Mouse (Mus musculus) stomach, embryonic 16.5 days (tissue): ENCODE measurements around the gene Napb. TPM values are rescaled to one million over a fixed set of nuclear protein-coding genes. Genes with fewer than 3 reads are reported as not detected.

Experiments
- ATAC-seq: fragments of 200-750 bp; cut with Nextera tagmentation; 2 replicates; pipeline ENCODE4 v1.8.0; 2017; ENCODE audit warnings: moderate number of reproducible peaks, moderate TSS enrichment; ENCODE audit not compliant: insufficient read depth, low FRiP score
- H3K27ac ChIP-seq: fragments of 300-500 bp; sonication (generic); 2 replicates; pipeline ENCODE4 v1.5.1; 2014; ENCODE audit warnings: low read length
- H3K27me3 ChIP-seq: fragments of 300-500 bp; sonication (generic); 2 replicates; pipeline ENCODE4 v1.6.1; 2014; ENCODE audit warnings: low read length, control low read depth, mixed read lengths; ENCODE audit not compliant: control insufficient read depth, insufficient read depth
- H3K36me3 ChIP-seq: fragments of 300-500 bp; sonication (generic); 2 replicates; pipeline ENCODE4 v1.6.1; 2014; ENCODE audit warnings: low read length; ENCODE audit not compliant: control insufficient read depth, insufficient read depth
- H3K4me1 ChIP-seq: fragments of 300-500 bp; sonication (generic); 2 replicates; pipeline ENCODE4 v1.6.1; 2014; ENCODE audit warnings: low read length, control low read depth, mixed read lengths; ENCODE audit not compliant: control insufficient read depth, insufficient read depth
- H3K4me2 ChIP-seq: fragments of 300-500 bp; sonication (generic); 2 replicates; pipeline ENCODE4 v1.6.1; 2014; ENCODE audit warnings: low read depth, low read length, mixed read lengths
- H3K4me3 ChIP-seq: fragments of 300-500 bp; sonication (generic); replicated peaks from 2 replicates; pipeline ENCODE4 v1.5.1; 2014; ENCODE audit warnings: mild to moderate bottlenecking, low read length
- H3K9ac ChIP-seq: fragments of 300-500 bp; sonication (generic); 2 replicates; pipeline ENCODE4 v1.6.1; 2014; ENCODE audit warnings: low read length
- H3K9me3 ChIP-seq: fragments of 300-500 bp; sonication (generic); replicated peaks from 2 replicates; pipeline ENCODE4 v1.6.1; 2016; ENCODE audit warnings: low read length, control low read depth; ENCODE audit not compliant: control insufficient read depth
- WGBS: fragments of 180-500 bp; shearing (Covaris S2); extraction: QIAGEN DNeasy Blood & Tissue Kit; methylation state at CpG from one replicate; pipeline ENCODE4 v1.1.7; 2014; 5-methylcytosine and 5-hydroxymethylcytosine counted together
- polyA plus RNA-seq: library from polyadenylated mRNA; unstranded; fragments of >200 nt; fragmentation: Nextera tagmentation; extraction: Ambion mirVana; gene quantifications from 2 replicates; pipeline ENCODE4 v1.2.1, GENCODE M21; 2015

Napb gene
- polyA plus RNA-seq, 1 experiment from 2014 or later = 4.9 TPM

GRCm38 (mm10) chr2:148743001-148743400 lies 10.7 kb upstream of the Napb start:
- no peak for ATAC-seq
- no peak overlapping the region for H3K4me3 ChIP-seq

DNA sequence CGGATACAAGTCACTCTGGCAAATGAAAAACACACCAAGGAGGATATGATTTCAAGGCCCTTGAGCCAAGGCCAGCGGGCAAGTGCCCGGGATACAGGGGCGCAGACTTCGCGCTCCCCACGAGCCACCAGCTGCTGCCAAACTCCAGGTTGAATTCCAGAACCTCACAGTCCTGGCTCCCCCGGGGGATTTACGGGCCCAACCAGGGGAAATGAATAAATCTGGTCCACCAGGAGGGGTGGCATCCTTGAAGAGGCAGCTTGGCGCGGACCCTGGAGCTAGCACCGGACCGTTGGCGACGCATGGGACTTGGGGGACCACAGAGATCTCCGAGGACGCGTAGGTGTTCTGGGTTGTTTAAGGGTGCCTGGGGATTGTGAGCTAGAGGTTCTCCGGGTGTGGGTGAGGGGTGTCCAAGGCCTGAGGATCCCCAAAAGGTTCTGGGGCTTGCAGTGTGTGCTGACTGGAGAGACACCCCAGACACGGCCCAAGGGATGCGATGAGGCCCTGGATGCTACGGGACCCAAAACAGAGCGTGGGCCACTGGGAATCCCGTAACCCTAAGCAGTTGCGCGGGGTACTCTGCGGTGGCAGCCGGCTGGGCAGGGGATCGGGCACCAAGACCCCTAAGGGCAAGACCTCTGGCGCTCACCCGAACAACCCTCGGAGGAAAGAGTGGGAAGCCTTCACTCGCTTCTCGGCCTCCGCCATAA lies 497 bp downstream of the Napb start:
- H3K27me3 ChIP-seq = no peaks in the 10 kb centered on the region
- H3K36me3 ChIP-seq = no peaks in the 10 kb centered on the region
- WGBS = 2% methylated on average over 35 of the region's 35 CpGs
- H3K4me2 ChIP-seq = peak overlapping the region; percentile 95
- H3K4me1 ChIP-seq = peaks cover 5% of the 10 kb centered on the region; the same call in 1 of the 2 replicates
- ATAC-seq = 0 out of 2 replicates have a peak, but pooled peaks have one; percentile 15
- peak overlapping the region; percentile 12; the same call in 1 of the 2 replicates for H3K27ac ChIP-seq
- H3K9me3 ChIP-seq = no peaks in the 10 kb centered on the region
- H3K9ac ChIP-seq = peak overlapping the region; percentile 85
- peak overlapping the region; percentile 75 for H3K4me3 ChIP-seq

More at GRCm38 (mm10) chr2:148743001-148743400, 10.7 kb upstream of the Napb start:
- WGBS = 85% methylated on average over 3 of the region's 3 CpGs
- no peaks in the 10 kb centered on the region for H3K9me3 ChIP-seq
- no peak overlapping the region for H3K27ac ChIP-seq
- no peaks in the 10 kb centered on the region for H3K27me3 ChIP-seq
- no peaks in the 10 kb centered on the region for H3K36me3 ChIP-seq
- H3K4me2 ChIP-seq = no peak overlapping the region
- H3K4me1 ChIP-seq = no peaks in the 10 kb centered on the region
- H3K9ac ChIP-seq = no peak overlapping the region

GRCm38 (mm10) chr2:148719271-148719995 lies 12.8 kb downstream of the Napb start:
- 56% methylated on average over 2 of the region's 2 CpGs for WGBS
- Histone ChIP-seq H3K27ac (no peak overlapping the region), H3K9ac (no peak overlapping the region), H3K9me3 (no peaks in the 10 kb centered on the region), H3K4me3 (no peak overlapping the region), H3K36me3 (no peaks in the 10 kb centered on the region), H3K4me1 (no peaks in the 10 kb centered on the region), H3K27me3 (no peaks in the 10 kb centered on the region), H3K4me2 (no peak overlapping the region)
- no peak for ATAC-seq

GRCm38 (mm10) chr2:148717072-148717471 lies 15.2 kb downstream of the Napb start:
- Histone ChIP-seq H3K27ac (no peak overlapping the region), H3K4me1 (no peaks in the 10 kb centered on the region), H3K36me3 (no peaks in the 10 kb centered on the region), H3K27me3 (no peaks in the 10 kb centered on the region), H3K9me3 (no peaks in the 10 kb centered on the region), H3K9ac (no peak overlapping the region), H3K4me3 (no peak overlapping the region), H3K4me2 (no peak overlapping the region)
- ATAC-seq = no peak
- WGBS = 77% methylated on average over 2 of the region's 2 CpGs

DNA sequence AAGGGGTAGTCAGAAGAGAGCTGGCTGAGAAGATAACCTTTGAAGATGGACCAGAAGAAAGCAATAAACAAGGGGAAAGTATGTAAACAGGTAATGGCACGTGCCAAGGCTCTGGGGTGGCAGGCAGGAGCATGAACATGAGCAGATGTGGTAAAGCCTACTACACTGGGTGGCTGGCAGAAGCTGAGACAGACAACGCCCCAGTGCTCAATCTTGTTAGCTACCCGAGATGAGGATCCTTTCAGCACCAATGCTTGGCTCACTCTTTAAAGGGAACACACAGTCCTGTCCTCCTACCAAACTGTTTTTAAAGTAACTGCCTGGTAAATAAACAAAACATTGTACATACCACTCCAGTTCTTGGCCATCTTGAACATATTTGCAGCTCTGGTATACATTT lies 19.9 kb downstream of the Napb start:
- no peaks in the 10 kb centered on the region for H3K9me3 ChIP-seq
- 69% methylated on average over 3 of the region's 3 CpGs for WGBS
- H3K4me3 ChIP-seq = no peak overlapping the region
- no peak overlapping the region for H3K4me2 ChIP-seq
- H3K36me3 ChIP-seq = 0 out of 2 replicates have a peak, but pooled peaks cover 6% of the 10 kb centered on the region
- no peaks in the 10 kb centered on the region for H3K4me1 ChIP-seq
- ATAC-seq = no peak
- no peak overlapping the region for H3K27ac ChIP-seq
- no peaks in the 10 kb centered on the region for H3K27me3 ChIP-seq
- no peak overlapping the region for H3K9ac ChIP-seq

DNA sequence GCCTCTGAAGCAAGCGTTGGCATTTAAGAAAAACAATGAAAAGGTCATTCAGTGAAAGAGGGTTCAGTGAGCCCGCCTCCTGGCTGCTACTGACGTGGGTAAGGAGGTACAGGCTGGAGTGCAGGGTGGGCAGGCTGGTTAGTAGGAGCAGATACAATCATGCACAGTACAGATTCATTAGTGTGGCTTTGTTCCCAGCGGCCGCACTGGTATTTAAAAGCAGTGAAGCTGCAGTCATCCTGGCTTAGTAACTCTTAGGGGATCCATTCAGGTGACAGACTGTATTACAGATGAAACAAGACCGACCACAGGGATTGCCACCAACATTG lies 25.1 kb downstream of the Napb start:
- H3K4me2 ChIP-seq = no peak overlapping the region
- no peak overlapping the region for H3K4me3 ChIP-seq
- no peak overlapping the region for H3K27ac ChIP-seq
- 0 out of 2 replicates have a peak, but pooled peaks cover 6% of the 10 kb centered on the region for H3K36me3 ChIP-seq
- H3K9me3 ChIP-seq = no peaks in the 10 kb centered on the region
- H3K4me1 ChIP-seq = no peaks in the 10 kb centered on the region
- no peaks in the 10 kb centered on the region for H3K27me3 ChIP-seq
- WGBS = 81% methylated on average over 6 of the region's 6 CpGs
- ATAC-seq = no peak
- no peak overlapping the region for H3K9ac ChIP-seq

DNA sequence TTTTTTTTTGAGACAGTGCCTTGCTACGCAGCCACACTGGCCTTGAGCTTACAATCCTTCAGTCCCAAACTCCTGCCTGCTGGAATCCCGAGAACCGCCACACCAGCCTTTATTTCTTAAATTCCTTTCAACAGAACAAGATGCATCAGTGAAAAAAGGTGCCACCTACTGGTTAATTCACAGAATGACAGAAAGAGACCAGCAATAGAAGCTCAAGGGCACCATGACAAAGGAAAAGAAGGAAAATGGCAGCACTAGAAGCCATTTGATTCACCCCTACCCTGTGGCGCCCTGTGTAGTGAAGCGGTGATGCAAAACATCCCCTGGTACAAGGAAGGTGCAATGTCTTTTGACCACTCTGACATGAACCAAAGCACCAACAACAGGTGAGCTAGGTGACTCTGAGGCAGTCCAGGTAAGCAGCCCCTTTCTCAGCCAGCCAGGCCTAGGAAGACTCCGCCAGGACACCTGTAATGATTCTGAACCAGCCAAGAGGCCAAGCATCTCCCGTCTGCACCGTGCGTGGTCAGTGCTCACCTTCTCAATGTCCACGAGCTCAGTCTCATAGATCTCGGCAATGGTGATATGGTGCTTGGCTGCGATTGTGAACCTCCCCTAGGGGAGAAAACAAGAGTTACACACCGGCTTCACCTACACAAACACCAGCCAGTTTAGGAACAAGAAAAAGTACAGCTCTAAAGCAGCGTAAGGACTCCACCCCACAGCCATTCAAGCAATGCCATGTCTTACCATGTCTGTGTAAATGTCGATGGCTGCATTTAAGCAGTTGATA lies 25.7 kb downstream of the Napb start:
- WGBS = 82% methylated on average over 15 of the region's 15 CpGs
- Histone ChIP-seq H3K27me3 (no peaks in the 10 kb centered on the region), H3K36me3 (0 out of 2 replicates have a peak, but pooled peaks cover 2% of the 10 kb centered on the region), H3K4me2 (no peak overlapping the region), H3K4me1 (no peaks in the 10 kb centered on the region), H3K9ac (no peak overlapping the region), H3K9me3 (no peaks in the 10 kb centered on the region), H3K4me3 (no peak overlapping the region), H3K27ac (no peak overlapping the region)
- no peak for ATAC-seq

DNA sequence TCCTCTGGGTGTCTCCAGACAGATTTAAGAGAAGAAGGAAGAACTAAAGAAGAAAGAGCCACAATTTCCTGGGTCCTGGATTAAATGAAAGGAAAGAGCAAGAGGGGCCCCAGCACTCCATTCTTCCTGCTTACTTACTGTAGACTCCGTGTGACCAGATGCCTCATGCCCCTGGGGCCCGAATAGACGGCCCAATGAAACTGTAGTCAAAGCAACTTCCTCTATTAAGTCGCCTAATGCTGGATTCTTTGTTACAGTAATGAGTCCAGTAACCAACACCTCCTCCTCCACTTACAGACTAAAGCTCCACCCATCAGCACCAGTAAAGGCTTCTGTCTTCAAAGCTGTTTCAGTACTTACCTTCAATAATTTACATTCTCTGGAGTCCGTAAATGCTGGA lies 33.7 kb downstream of the Napb start:
- WGBS = 80% methylated on average over 5 of the region's 5 CpGs
- Histone ChIP-seq H3K4me3 (no peak overlapping the region), H3K9me3 (no peaks in the 10 kb centered on the region), H3K9ac (no peak overlapping the region), H3K36me3 (0 out of 2 replicates have a peak, but pooled peaks cover 8% of the 10 kb centered on the region), H3K27ac (no peak overlapping the region), H3K4me2 (no peak overlapping the region), H3K4me1 (no peaks in the 10 kb centered on the region), H3K27me3 (no peaks in the 10 kb centered on the region)
- ATAC-seq = no peak

GRCm38 (mm10) chr2:148690781-148691180 lies 41.5 kb downstream of the Napb start:
- Histone ChIP-seq H3K4me2 (no peak overlapping the region), H3K36me3 (peaks cover 6% of the 10 kb centered on the region; the same call in 1 of the 2 replicates), H3K9ac (no peak overlapping the region), H3K27me3 (no peaks in the 10 kb centered on the region), H3K4me3 (no peak overlapping the region), H3K4me1 (no peaks in the 10 kb centered on the region), H3K9me3 (no peaks in the 10 kb centered on the region), H3K27ac (no peak overlapping the region)
- ATAC-seq = no peak
- WGBS = 95% methylated on average over 5 of the region's 5 CpGs
